Mouse (Mus musculus) inflammation-experienced regulatory T-cells, adult 6 months (primary cell): Measurements from ENCODE around the gene Pear1. TPM values are rescaled to one million over a fixed set of nuclear protein-coding genes. Genes with fewer than 3 reads are reported as not detected.
"Not testable (repeated sequence)": the region's sequence is repeated elsewhere in the genome, so short reads cannot be mapped to it uniquely, and the experiment has no call there.

Source experiments
- ATAC-seq: one replicate; pipeline ENCODE4 v1.8.0; 2017
- polyA plus RNA-seq, 3 experiments: library from polyadenylated mRNA; unstranded; fragments of 100-300 nt; shearing (Covaris generic); gene quantifications; one replicate each; pipeline ENCODE4 v1.2.1; 2017

Pear1 gene
- polyA plus RNA-seq, result 100 to 1,000 TPM in 1 of 3 experiments, 10 to 100 TPM in 2; 65.9 to 108 (median 76.0) TPM

GRCm38 (mm10) chr3:87824206-87824605 is at the start of gene Pear1:
TSS of gene Pear1 (minus strand) at chr3:87824306.
- not testable (repeated sequence) for ATAC-seq

- ATAC-seq, result not testable (repeated sequence)
These were observed 40.0 kb upstream of the Pear1 start for GRCm38 (mm10) chr3:87864111-87864510.

DNA sequence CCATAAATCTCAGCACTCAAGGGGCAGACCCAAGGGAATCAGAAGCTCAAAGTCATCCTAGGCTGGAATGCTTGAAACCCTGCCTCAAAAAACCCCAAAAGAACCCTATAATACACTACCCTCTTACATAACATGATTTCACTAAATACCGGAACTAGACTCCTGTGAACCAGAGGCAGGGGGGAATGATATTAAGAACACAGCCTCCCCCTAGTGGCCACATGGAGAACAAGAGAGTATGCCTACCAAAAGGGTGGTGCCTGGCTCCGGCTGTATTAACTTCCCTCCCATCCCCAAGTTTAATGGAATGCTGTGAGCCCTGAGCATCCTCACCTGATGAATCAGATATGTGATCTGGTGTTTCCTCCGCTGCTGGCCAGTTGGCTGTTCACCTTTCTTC is 35.7 kb upstream of the Pear1 start:
- peak; percentile 93 for ATAC-seq

DNA sequence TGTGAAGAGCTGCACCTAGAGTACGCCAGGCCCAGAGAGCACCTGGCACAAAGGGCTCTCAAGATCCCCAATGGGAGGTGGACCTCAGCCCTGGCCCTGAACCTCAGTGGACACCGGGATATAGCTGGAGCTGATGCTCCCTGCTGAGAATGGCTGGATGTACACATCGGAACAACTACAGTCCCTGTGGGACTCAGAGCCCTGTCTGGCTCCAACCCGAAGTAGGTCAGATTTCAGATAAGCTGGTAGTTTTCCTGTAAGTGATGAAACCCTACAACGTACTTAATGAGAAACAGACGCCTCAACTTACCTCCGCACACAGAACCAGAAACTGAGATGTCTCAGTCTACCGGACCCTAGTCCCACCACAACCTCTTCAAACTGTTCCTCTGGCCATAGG is 33.6 kb upstream of the Pear1 start:
- ATAC-seq, result no peak

- no peak for ATAC-seq
These were observed 31.8 kb upstream of the Pear1 start for GRCm38 (mm10) chr3:87855936-87856335.

- ATAC-seq, result no peak
These were observed 30.9 kb upstream of the Pear1 start for GRCm38 (mm10) chr3:87854795-87855568.

DNA sequence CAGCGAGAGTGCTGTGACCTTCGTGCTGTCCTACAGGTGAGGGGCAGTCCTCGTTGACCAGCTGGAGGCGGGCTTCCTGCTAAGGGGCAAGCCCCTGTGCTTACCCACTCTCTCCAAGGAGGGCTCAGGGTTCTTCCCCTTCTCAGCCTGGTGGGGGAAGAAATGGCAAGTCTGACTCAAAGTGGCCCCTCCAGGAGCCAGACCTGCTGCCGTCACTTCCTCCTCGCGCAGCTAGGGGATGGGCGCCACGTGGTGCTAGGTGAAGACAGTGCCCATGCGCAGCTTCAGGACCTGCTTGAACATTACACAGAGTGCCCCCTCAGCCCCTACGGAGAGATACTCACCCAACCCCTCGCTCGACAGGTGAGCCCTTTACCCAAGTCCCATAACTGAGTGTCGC is 25.0 kb upstream of the Pear1 start:
- ATAC-seq, result no peak

DNA sequence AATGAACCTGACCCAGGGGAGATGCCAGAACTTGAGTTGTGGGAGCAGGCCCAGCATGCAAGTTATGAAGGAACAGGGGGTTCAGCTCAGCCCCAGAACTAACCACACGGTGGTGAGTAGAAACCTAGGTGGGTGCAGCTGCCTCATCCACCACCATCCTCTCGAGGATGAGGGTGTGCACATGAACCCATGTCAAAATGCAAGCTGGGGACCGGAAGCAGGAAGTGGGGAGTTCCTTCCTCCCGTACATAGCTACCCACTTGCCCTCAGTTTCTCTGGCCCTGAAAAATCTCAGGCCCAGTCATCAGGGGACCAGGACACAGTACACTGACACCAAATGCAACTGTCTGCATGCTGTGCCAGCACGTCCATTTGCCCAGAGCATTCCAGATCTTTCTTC is 23.6 kb upstream of the Pear1 start:
- peak; percentile 53 for ATAC-seq

DNA sequence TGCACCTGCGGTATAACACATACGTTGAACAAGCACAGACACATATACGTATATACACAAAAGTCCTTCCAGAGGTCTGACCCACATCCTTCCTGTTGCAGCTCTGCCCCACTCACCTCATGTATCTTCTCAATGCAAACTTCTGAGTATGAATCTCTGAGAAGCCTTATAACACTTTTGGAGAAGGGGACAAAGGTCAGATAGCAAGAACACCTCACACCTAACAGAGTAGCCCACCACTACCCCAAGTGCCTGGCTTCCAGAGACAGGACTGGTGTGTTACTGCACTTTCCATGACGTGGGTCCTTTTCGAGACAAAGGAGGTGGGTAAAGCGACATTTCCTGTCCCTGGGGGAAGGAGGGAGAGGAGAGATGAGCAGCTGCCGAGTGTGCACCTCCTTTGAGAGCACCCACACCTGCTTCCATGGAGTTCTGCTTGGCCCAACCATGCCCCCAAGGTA is 22.6 kb upstream of the Pear1 start, which contains the start of gene Sh2d2a:
Sh2d2a (plus strand) TSS at position 106 of the 461 bp plus-strand sequence.
- peak; percentile 76 for ATAC-seq

DNA sequence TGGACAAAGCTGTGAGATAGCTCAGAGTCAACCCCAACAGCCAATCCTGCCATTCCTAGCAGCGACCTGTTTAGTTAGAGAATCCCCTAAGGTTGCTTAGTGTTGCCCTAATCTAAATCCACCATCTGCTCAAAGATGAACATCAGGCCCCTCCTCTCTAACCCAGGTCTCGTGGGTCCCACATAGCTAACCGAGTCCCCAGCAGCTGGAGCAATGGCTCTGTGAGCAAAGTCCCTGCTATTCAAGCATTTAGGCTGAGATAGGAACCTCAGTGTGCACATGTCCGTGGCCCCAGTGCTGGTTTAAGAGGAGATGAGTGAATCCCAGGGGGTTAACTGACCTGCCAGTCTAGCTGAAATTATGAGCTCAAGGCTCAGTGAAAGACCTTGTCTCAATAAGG is 22.1 kb upstream of the Pear1 start:
- ATAC-seq, result peak; percentile 1

DNA sequence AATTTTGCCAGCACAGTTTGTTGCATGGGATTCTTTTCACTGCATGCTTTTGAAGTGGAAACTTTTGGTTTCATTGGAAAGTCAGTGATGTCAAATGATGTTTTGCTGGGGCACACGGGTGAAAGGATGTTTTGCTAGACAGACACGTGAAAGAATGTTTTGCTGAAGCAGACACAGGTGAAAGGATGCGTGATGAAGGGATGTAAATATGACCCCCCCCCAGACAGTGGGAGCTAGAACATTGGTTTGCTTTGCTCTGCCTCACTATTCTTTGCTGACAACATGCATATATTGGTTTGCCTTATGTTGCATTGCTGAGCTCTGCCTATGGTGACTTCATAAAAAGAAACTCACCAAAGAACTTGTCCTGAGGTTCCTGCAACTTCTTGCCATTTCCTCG is 20.9 kb upstream of the Pear1 start:
- no peak for ATAC-seq

DNA sequence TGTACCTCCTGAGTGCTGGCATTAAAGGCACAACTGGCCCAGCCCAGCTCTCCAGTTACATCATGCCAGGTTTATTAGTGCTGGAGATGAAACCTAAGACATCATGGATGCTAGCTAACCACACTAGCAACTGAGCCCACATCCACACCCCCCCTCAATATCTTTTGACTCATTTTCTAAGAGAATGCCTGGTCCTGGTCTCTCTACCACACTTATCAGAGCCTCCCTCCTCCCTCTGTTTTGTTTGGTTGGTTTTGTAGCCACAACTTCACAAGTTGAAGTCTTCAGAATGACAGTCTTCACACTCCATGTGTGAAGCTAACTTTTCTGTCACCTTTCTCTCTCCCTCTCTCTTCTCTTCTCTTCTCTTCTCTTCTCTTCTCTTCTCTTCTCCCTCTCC is 16.8 kb upstream of the Pear1 start:
- no peak for ATAC-seq

DNA sequence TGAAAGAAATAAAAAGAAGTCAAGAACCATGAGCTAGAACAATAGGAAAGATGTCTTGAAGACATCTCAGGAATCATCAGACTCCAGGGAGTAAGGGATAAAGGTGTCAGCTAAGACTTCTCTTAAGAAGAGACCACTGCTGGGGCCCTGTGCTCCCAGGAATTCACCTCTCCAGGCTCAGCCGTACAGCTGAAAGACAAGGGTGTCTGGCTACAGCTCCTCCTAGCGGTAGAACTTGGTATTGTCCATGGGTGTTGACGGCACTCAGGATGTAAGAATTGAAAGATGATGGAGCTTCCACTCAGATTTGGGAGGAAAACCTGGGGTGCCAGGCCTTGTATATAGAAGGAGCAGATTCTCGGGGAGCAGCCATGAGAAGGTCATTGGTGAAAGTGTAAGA is 14.5 kb upstream of the Pear1 start:
- ATAC-seq, result peak; percentile 78

GRCm38 (mm10) chr3:87833482-87833881 is 9.4 kb upstream of the Pear1 start:
- ATAC-seq, result no peak

DNA sequence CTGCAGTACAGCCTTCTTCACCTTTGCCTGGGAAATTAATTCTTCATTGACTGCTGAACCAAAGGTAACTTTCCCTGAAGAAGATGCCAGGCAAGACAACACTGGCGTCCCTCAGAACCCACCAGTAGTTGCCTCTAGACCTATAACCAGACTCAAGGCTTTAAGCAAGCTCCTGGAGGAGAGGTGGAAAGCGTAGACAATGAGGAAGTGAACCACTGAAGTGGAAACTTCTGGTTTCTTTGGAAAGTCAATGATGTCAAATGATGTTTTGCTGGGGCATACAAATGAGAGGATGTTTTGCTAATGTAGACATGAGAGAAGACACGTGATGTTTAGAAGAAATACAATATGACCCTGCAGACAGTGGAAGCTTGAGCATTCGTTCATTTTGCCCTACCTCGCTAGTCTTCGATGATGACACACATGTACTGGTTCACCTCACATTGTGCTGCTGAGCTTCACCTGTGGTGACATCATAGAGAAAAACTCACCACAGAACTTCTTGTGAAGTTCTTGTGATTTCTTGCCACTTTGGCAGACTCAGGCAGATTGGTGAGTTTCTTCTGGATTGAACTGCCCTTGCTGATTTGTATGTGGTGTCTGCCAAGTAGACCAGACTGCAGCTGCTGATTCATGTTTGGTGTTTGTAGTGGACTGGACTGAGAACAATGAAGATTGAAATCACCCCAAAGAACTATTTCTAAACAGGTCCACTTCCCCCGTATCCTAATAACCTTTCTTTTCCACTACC is 8.2 kb upstream of the Pear1 start:
- peak; percentile 84 for ATAC-seq

- ATAC-seq, result no peak
These were observed 4.9 kb upstream of the Pear1 start for GRCm38 (mm10) chr3:87829025-87829424.

- ATAC-seq, result no peak
These were observed 4.3 kb upstream of the Pear1 start for GRCm38 (mm10) chr3:87828435-87828834.

- ATAC-seq, result no peak
These were observed 5.9 kb downstream of the Pear1 start for GRCm38 (mm10) chr3:87818226-87818625.

DNA sequence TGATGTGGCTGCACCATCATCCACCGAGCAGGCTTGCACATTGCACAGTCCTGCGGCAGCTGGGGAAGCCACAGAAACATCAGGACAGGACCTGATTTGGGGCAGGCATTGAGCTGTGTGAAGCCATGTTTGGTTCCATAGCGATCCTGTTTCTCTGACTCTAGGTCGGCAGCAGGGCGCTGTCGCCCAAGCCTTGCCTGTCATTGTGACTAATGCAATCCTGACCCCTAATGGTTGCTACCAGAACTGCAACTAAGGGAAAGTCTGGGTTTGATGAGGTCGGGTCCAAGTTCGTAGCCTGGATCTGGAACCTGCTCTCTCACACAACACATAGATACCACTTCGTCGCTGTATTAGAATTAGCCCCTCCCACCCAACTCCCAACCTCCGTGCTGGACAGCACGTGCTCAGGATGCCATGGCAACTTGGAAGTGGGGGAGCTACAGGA is 7.4 kb downstream of the Pear1 start:
- ATAC-seq, result peak; percentile 78

DNA sequence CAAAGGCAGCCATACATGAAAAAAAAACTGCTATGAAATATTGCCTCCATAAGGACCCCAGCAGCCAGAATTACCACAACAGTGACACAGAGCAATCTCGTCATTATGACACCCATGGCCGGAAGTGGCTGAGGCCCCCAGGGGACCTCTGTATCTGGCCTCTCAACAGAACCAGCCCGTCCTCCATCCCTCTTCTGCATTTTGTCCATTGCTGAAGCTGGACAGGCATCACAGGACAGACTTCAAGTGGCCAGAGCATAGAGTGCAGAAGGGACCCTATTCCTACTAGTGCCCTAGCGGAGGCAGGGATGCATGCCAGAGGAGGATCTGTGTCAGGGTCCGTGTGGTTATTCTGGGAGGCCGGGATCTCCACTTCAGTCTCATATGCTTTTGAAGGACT is 7.9 kb downstream of the Pear1 start:
- ATAC-seq, result no peak

GRCm38 (mm10) chr3:87812873-87813272 is 11.2 kb downstream of the Pear1 start:
- ATAC-seq, result no peak

GRCm38 (mm10) chr3:87812413-87812812 is 11.7 kb downstream of the Pear1 start:
- ATAC-seq, result no peak

GRCm38 (mm10) chr3:87811297-87811696 is 12.8 kb downstream of the Pear1 start:
- ATAC-seq, result no peak
